In the genomic region with DNA sequence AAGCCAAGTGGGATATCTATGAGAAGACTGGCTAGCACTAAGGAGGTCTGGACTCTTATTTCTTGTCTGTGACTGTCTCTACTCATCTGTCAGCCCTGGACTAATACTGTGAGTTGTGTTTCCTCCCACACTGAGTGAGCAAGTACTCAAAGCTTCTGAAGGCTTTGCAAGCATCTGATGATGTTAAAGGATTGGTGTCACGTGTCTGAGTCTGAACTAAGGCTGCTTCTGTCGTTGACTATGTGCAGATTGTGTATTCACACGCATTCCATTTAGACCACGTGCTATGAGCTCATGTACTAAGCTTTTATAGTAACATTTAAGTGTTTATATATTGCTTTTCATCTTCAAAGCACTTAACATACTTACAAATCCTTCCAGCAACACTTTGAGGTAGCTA, we compare ENCODE assay signal across 17 mouse cellular contexts.
A peak's percentile ranks its signal among the peaks of the same experiment; 100 is the strongest.
DNase-seq lines count a peak whose midpoint lies in the region; ATAC-seq and TF ChIP-seq lines count a peak whose summit lies in the region.
"Had no signal": no experiment of that assay in that cellular context is flagged by ENCODE, and none has a peak within 500 bp of the region (broad histone marks: within the 10 kb centered on the region; RNA-seq: fewer than 3 reads in every experiment).

No protein-coding gene starts in this region.

- H3K9me3 ChIP-seq in kidney, postnatal 0 days (replicated peaks; ENCODE audit: low read length) = no peaks in the 10 kb centered on the region
- no peaks in the 10 kb centered on the region for H3K9me3 ChIP-seq in intestine, embryonic 15.5 days
- H3K9me3 ChIP-seq: liver, embryonic 12.5 days had no signal

- 34% methylated on average over 4 of the region's 4 CpGs for WGBS in kidney, postnatal 0 days
- WGBS in intestine, embryonic 15.5 days = 37% methylated on average over 4 of the region's 4 CpGs

- H3K27me3 ChIP-seq in kidney, postnatal 0 days (ENCODE audit: insufficient read depth, low read length) = no peaks in the 10 kb centered on the region
- H3K27me3 ChIP-seq in intestine, embryonic 15.5 days (replicated peaks) = no peaks in the 10 kb centered on the region
- H3K27me3 ChIP-seq: CH12.LX; liver, embryonic 12.5 days had no signal

- DNase-seq in kidney, postnatal 0 days (ENCODE audit: low spot score) = peak; percentile 63
- no peak for DNase-seq in kidney, postnatal 10 days
- peak; percentile 40 for DNase-seq in R1 (ENCODE audit: low read depth, low spot score)
- DNase-seq in lung, postnatal 25 days (ENCODE audit: low spot score) = peak; percentile 69
- DNase-seq in embryo, embryonic 10.5 days (ENCODE audit: low spot score) = no peak
- DNase-seq in embryo, embryonic 9.5 days (ENCODE audit: extremely low spot score) = no peak
- DNase-seq: adrenal gland, adult 2 months; cerebellum, adult 9-10 months; heart, adult 2 months; heart, postnatal 4 days; right cerebral cortex, postnatal 25 days; thymus, postnatal 25 days had no signal

- no peaks in the 10 kb centered on the region; the same call in 1 of the 2 replicates for H3K4me1 ChIP-seq in kidney, postnatal 0 days (replicated peaks; ENCODE audit: insufficient read depth, low read length)
- H3K4me1 ChIP-seq in intestine, embryonic 15.5 days (replicated peaks) = peaks cover 5% of the 10 kb centered on the region; the same call in 1 of the 2 replicates

- H3K4me3 ChIP-seq in kidney, postnatal 0 days (replicated peaks; ENCODE audit: low read depth, low read length) = no peak overlapping the region
- H3K4me3 ChIP-seq in intestine, embryonic 15.5 days (replicated peaks) = no peak overlapping the region
- H3K4me3 ChIP-seq: heart, adult 2 months; liver, embryonic 12.5 days had no signal

- 0 out of 2 replicates have a peak, but pooled peaks have one; percentile 33 for ATAC-seq in kidney, postnatal 0 days (replicated peaks; ENCODE audit: low FRiP score, low read depth)
- ATAC-seq in intestine, embryonic 15.5 days = peak; percentile 72
- no peak for ATAC-seq in monocyte, adult 5-6 weeks (replicated peaks; ENCODE audit: insufficient number of reproducible peaks, low FRiP score, low TSS enrichment, poor library complexity, severe bottlenecking)
- ATAC-seq: forebrain, embryonic 14.5 days; liver, embryonic 12.5 days had no signal

- H3K36me3 ChIP-seq in kidney, postnatal 0 days (ENCODE audit: insufficient read depth, low read length) = no peaks in the 10 kb centered on the region
- H3K36me3 ChIP-seq in intestine, embryonic 15.5 days = no peaks in the 10 kb centered on the region
- H3K36me3 ChIP-seq: liver, embryonic 12.5 days had no signal

- TF ChIP-seq CTCF in kidney, postnatal 0 days (IDR thresholded peaks at IDR 0.05; ENCODE audit: low read depth) = no peak

- no peak overlapping the region for H3K9ac ChIP-seq in kidney, postnatal 0 days (ENCODE audit: low read depth, low read length)
- H3K9ac ChIP-seq in intestine, embryonic 15.5 days = no peak overlapping the region
- H3K9ac ChIP-seq: liver, embryonic 12.5 days had no signal

- H3K27ac ChIP-seq in kidney, postnatal 0 days = no peak overlapping the region
- H3K27ac ChIP-seq in intestine, embryonic 15.5 days = no peak overlapping the region
- H3K27ac ChIP-seq: heart, adult 2 months; liver, embryonic 12.5 days had no signal

- H3K4me2 ChIP-seq in kidney, postnatal 0 days (ENCODE audit: low read length) = no peak overlapping the region
- no peak overlapping the region for H3K4me2 ChIP-seq in intestine, embryonic 15.5 days (replicated peaks)
- H3K4me2 ChIP-seq: liver, embryonic 12.5 days had no signal

Comparison
In these comparisons a context has a peak if more than half of its experiments do, and no peak if none do; other contexts are left out.
1. DNase-seq: peak in kidney, postnatal 0 days (single experiment), R1 (single experiment) and lung, postnatal 25 days (single experiment); none in kidney, postnatal 10 days (single experiment), embryo, embryonic 10.5 days (single experiment) and embryo, embryonic 9.5 days (single experiment).